Mouse (Mus musculus) small intestine, adult 2 months (tissue): ENCODE data around the gene Slc35b2.

Source experiments
- CTCF ChIP-seq: fragments of 200-500 bp; IDR thresholded peaks from 2 replicates; pipeline ENCODE4 v1.5.1; 2012; ENCODE audit warnings: low read depth, mild to moderate bottlenecking, control low read depth, inconsistent platforms, low read length, moderate library complexity, mixed read lengths; ENCODE audit not compliant: insufficient replicate concordance, insufficient read length; ENCODE audit errors: extremely low read depth
- POLR2A ChIP-seq: fragments of 200-500 bp; IDR thresholded peaks from 2 replicates; pipeline ENCODE4 v1.6.1; 2012; ENCODE audit warnings: low read depth, mild to moderate bottlenecking, control low read depth, inconsistent platforms, low read length, moderate library complexity

DNA sequence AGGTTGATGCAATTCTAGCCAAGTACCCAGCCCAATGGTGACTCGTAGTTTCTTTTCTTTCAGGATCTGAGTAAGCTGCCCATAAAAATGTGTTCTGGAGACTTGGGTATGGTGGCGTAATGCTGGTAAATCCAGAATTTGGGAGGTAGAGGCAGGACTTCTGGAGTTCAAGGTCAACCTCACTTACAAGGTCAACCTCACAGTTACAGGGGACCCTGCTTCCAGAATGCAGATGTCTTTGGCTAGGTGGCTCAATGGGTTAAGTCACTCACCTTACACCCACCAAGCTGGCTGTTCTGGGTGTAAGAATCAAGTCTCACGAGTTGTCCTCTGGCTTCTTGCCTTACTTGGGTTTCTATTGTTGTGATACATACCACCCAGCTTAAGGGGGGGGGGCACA lies 53.0 kb downstream of the Slc35b2 start:
- TF ChIP-seq POLR2A (no peak), CTCF (no peak)
